Mouse (Mus musculus): ENCODE measurements around the gene Txndc8. TPM values are rescaled to one million over a fixed set of nuclear protein-coding genes. Genes with fewer than 3 reads are reported as not detected.

Txndc8 gene
- polyA plus RNA-seq, 1 experiment from 2014 or later, result not detected

- no peak overlapping the region for H3K27ac ChIP-seq (ENCODE audit: low read depth, low read length)
- no peaks in the 10 kb centered on the region for H3K4me1 ChIP-seq (ENCODE audit: control insufficient read depth, insufficient read depth, low read length)
- ATAC-seq (no peak), DNase-seq (ENCODE audit: low spot score) (peak; percentile 7)
- no peaks in the 10 kb centered on the region for H3K27me3 ChIP-seq (replicated peaks; ENCODE audit: control insufficient read depth, insufficient read depth, low read length)
- no peak overlapping the region for H3K4me3 ChIP-seq (ENCODE audit: low read depth, low read length)
- H3K4me2 ChIP-seq (ENCODE audit: low read length), result no peak overlapping the region
- H3K9me3 ChIP-seq (replicated peaks; ENCODE audit: control insufficient read depth, low read length), result no peaks in the 10 kb centered on the region
- no peaks in the 10 kb centered on the region for H3K36me3 ChIP-seq (ENCODE audit: control insufficient read depth, insufficient read depth, low read length)
- WGBS, result 17% methylated on average over 1 of the region's 1 CpGs
- H3K9ac ChIP-seq (ENCODE audit: low read length), result no peak overlapping the region
Observed at GRCm38 (mm10) chr4:57964143-57964542, 44.8 kb downstream of the Txndc8 start.

DNA sequence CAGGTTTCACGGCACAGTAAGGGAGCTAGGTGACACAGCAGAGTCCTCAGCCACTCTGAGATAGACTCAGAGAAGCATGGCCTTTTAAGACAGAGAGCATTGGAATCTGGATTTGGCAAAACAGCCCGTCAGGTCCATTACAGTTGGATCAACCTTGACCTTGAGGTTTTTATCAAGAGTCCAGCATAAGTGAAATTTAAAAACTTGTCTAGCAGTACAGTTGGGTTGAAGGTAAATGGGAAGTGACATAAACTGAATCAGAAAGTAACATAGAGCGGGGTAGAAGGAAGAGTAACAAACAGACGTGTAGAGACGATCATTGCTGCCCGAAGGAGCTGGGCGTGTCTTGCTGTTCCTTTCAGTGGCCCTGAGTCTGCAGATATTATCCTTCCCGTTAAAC is 49.9 kb downstream of the Txndc8 start:
- Histone ChIP-seq H3K4me3 (ENCODE audit: low read depth, low read length) (no peak overlapping the region), H3K4me2 (ENCODE audit: low read length) (no peak overlapping the region), H3K36me3 (ENCODE audit: control insufficient read depth, insufficient read depth, low read length) (no peaks in the 10 kb centered on the region), H3K27me3 (replicated peaks; ENCODE audit: control insufficient read depth, insufficient read depth, low read length) (no peaks in the 10 kb centered on the region), H3K9me3 (replicated peaks; ENCODE audit: control insufficient read depth, low read length) (no peaks in the 10 kb centered on the region), H3K4me1 (ENCODE audit: control insufficient read depth, insufficient read depth, low read length) (peaks cover 10% of the 10 kb centered on the region), H3K9ac (ENCODE audit: low read length) (no peak overlapping the region), H3K27ac (ENCODE audit: low read depth, low read length) (no peak overlapping the region)
- 93% methylated on average over 8 of the region's 8 CpGs for WGBS
- ATAC-seq (no peak), DNase-seq (ENCODE audit: low spot score) (no peak)

GRCm38 (mm10) chr4:57958098-57958497 is 50.8 kb downstream of the Txndc8 start:
- H3K4me2 ChIP-seq (ENCODE audit: low read length), result no peak overlapping the region
- no peaks in the 10 kb centered on the region for H3K9me3 ChIP-seq (replicated peaks; ENCODE audit: control insufficient read depth, low read length)
- no peaks in the 10 kb centered on the region for H3K27me3 ChIP-seq (replicated peaks; ENCODE audit: control insufficient read depth, insufficient read depth, low read length)
- H3K9ac ChIP-seq (ENCODE audit: low read length), result no peak overlapping the region
- no peak for ATAC-seq
- H3K4me3 ChIP-seq (ENCODE audit: low read depth, low read length), result no peak overlapping the region
- H3K4me1 ChIP-seq (ENCODE audit: control insufficient read depth, insufficient read depth, low read length), result peaks cover 10% of the 10 kb centered on the region
- no peak overlapping the region for H3K27ac ChIP-seq (ENCODE audit: low read depth, low read length)
- 56% methylated on average over 9 of the region's 9 CpGs for WGBS
- H3K36me3 ChIP-seq (ENCODE audit: control insufficient read depth, insufficient read depth, low read length), result no peaks in the 10 kb centered on the region
- DNase-seq (ENCODE audit: low spot score), result no peak

DNA sequence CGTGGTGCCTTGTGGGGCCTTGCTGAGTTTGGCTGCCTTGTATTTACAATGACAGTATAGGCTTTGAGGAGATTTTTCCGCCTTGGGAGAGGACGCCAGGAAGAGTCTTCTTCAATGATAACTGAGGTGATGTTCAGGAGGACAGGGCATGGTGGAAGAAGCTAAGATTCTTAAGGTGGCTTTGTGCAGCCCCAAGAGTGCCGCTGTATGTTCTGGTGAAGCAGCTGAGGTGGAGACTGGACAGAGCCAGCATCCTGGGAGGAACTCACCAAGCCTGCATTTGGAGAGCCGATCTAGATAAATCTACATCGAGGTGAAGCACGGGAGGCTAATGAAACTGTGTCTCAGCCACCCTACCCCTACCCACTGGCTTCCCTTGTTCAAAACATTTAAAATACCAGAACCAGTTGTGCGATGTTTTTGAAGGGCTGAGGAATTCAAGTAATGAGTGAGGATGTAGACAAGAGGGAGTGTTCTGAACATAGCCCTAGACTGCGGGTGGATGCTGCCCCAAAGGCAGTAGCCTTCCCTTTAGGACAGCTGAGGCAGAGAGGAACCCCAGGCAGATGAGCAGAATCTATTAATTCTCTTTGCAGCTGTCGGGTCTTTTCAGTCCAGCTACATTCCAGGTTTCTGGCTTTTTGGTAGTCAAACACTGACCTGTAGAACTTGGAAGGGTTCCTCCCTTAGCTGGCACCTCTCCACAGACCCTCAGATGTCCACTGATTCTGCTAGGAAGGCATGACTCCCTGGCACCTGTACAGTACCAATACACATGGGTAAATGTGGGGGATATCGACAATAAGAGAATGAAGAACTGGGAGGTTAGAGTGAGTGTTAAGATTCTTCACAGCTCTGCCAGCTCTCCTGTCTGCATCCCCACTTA is 51.5 kb downstream of the Txndc8 start:
- Histone ChIP-seq H3K27ac (ENCODE audit: low read depth, low read length) (no peak overlapping the region), H3K4me1 (ENCODE audit: control insufficient read depth, insufficient read depth, low read length) (peaks cover 10% of the 10 kb centered on the region), H3K9ac (ENCODE audit: low read length) (peak overlapping the region; percentile 79; the same call in 1 of the 2 replicates), H3K36me3 (ENCODE audit: control insufficient read depth, insufficient read depth, low read length) (no peaks in the 10 kb centered on the region), H3K4me3 (ENCODE audit: low read depth, low read length) (peak overlapping the region; percentile 82), H3K4me2 (ENCODE audit: low read length) (peak overlapping the region; percentile 72), H3K27me3 (replicated peaks; ENCODE audit: control insufficient read depth, insufficient read depth, low read length) (no peaks in the 10 kb centered on the region), H3K9me3 (replicated peaks; ENCODE audit: control insufficient read depth, low read length) (no peaks in the 10 kb centered on the region)
- DNase-seq (ENCODE audit: low spot score) (no peak), ATAC-seq (no peak)
- 48% methylated on average over 11 of the region's 11 CpGs for WGBS

GRCm38 (mm10) chr4:57956029-57956960 is 52.6 kb downstream of the Txndc8 start, which contains the start of gene Txn1:
Gene Txn1, minus strand, starts transcription at chr4:57956411.
- no peaks in the 10 kb centered on the region for H3K27me3 ChIP-seq (replicated peaks; ENCODE audit: control insufficient read depth, insufficient read depth, low read length)
- peak within 1 kb of the TSS; percentile 85 for H3K27ac ChIP-seq (ENCODE audit: low read depth, low read length)
- ATAC-seq (peak; percentile 97), DNase-seq (ENCODE audit: low spot score) (peak; percentile 97)
- peaks cover 10% of the 10 kb centered on the region for H3K4me1 ChIP-seq (ENCODE audit: control insufficient read depth, insufficient read depth, low read length)
- H3K4me2 ChIP-seq (ENCODE audit: low read length), result peak within 1 kb of the TSS; percentile 72
- WGBS, result under 1% methylated on average over 69 of the region's 71 CpGs
- H3K9ac ChIP-seq (ENCODE audit: low read length), result peak within 1 kb of the TSS; percentile 79
- peak within 1 kb of the TSS; percentile 82 for H3K4me3 ChIP-seq (ENCODE audit: low read depth, low read length)
- H3K9me3 ChIP-seq (replicated peaks; ENCODE audit: control insufficient read depth, low read length), result no peaks in the 10 kb centered on the region
- H3K36me3 ChIP-seq (ENCODE audit: control insufficient read depth, insufficient read depth, low read length), result peaks cover 6% of the 10 kb centered on the region

- H3K27me3 ChIP-seq (replicated peaks; ENCODE audit: control insufficient read depth, insufficient read depth, low read length), result no peaks in the 10 kb centered on the region
- peak overlapping the region; percentile 72 for H3K4me2 ChIP-seq (ENCODE audit: low read length)
- peak overlapping the region; percentile 79 for H3K9ac ChIP-seq (ENCODE audit: low read length)
- H3K4me1 ChIP-seq (ENCODE audit: control insufficient read depth, insufficient read depth, low read length), result peaks cover 10% of the 10 kb centered on the region
- H3K27ac ChIP-seq (ENCODE audit: low read depth, low read length), result peak overlapping the region; percentile 85
- H3K4me3 ChIP-seq (ENCODE audit: low read depth, low read length), result peak overlapping the region; percentile 82
- DNase-seq (ENCODE audit: low spot score), result peak; percentile 58
- H3K36me3 ChIP-seq (ENCODE audit: control insufficient read depth, insufficient read depth, low read length), result peaks cover 13% of the 10 kb centered on the region
- under 1% methylated on average over 24 of the region's 25 CpGs for WGBS
- no peaks in the 10 kb centered on the region for H3K9me3 ChIP-seq (replicated peaks; ENCODE audit: control insufficient read depth, low read length)
- ATAC-seq, result peak; percentile 29
Observed at GRCm38 (mm10) chr4:57955544-57955958, 53.4 kb downstream of the Txndc8 start.

GRCm38 (mm10) chr4:57954991-57955390 is 53.9 kb downstream of the Txndc8 start:
- ATAC-seq, result no peak
- H3K4me2 ChIP-seq (ENCODE audit: low read length), result peak overlapping the region; percentile 72
- H3K27me3 ChIP-seq (replicated peaks; ENCODE audit: control insufficient read depth, insufficient read depth, low read length), result no peaks in the 10 kb centered on the region
- H3K27ac ChIP-seq (ENCODE audit: low read depth, low read length), result no peak overlapping the region
- peak overlapping the region; percentile 82 for H3K4me3 ChIP-seq (ENCODE audit: low read depth, low read length)
- 71% methylated on average over 8 of the region's 8 CpGs for WGBS
- peaks cover 19% of the 10 kb centered on the region for H3K36me3 ChIP-seq (ENCODE audit: control insufficient read depth, insufficient read depth, low read length)
- H3K9me3 ChIP-seq (replicated peaks; ENCODE audit: control insufficient read depth, low read length), result no peaks in the 10 kb centered on the region
- H3K4me1 ChIP-seq (ENCODE audit: control insufficient read depth, insufficient read depth, low read length), result peaks cover 10% of the 10 kb centered on the region
- peak overlapping the region; percentile 79 for H3K9ac ChIP-seq (ENCODE audit: low read length)
- DNase-seq (ENCODE audit: low spot score), result peak; percentile 3

DNA sequence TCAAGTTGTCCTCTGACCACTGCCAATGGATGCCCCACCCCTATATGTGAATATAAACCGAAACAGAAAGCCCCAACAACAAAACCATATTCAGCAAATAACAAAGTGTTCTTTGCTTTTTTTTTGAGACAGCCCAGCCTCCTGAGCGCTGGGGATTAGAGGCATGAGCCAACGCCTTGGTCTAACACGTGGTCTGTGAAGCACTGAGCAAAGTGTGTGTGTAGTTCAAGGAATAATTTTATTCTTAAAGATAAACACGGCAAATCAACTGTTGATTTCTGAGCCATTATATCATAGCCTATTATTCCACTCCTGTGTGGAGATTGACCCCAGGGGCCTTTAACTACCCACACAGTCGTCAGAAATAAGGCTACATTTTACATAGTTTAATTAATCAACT is 54.3 kb downstream of the Txndc8 start:
- DNase-seq (ENCODE audit: low spot score) (no peak), ATAC-seq (no peak)
- peak overlapping the region; percentile 79; the same call in 1 of the 2 replicates for H3K9ac ChIP-seq (ENCODE audit: low read length)
- H3K27ac ChIP-seq (ENCODE audit: low read depth, low read length), result no peak overlapping the region
- H3K4me1 ChIP-seq (ENCODE audit: control insufficient read depth, insufficient read depth, low read length), result peaks cover 10% of the 10 kb centered on the region
- H3K9me3 ChIP-seq (replicated peaks; ENCODE audit: control insufficient read depth, low read length), result no peaks in the 10 kb centered on the region
- no peaks in the 10 kb centered on the region for H3K27me3 ChIP-seq (replicated peaks; ENCODE audit: control insufficient read depth, insufficient read depth, low read length)
- peak overlapping the region; percentile 72 for H3K4me2 ChIP-seq (ENCODE audit: low read length)
- WGBS, result 65% methylated on average over 6 of the region's 6 CpGs
- peak overlapping the region; percentile 82; the same call in 1 of the 2 replicates for H3K4me3 ChIP-seq (ENCODE audit: low read depth, low read length)
- peaks cover 22% of the 10 kb centered on the region for H3K36me3 ChIP-seq (ENCODE audit: control insufficient read depth, insufficient read depth, low read length)
